Mouse (Mus musculus): ENCODE results near the gene Ndufs7. TPM values are rescaled to one million over a fixed set of nuclear protein-coding genes. Genes with fewer than 3 reads are reported as not detected.

Gene Ndufs7
- polyA plus RNA-seq, 1 experiment from 2014 or later = 319 TPM

DNA sequence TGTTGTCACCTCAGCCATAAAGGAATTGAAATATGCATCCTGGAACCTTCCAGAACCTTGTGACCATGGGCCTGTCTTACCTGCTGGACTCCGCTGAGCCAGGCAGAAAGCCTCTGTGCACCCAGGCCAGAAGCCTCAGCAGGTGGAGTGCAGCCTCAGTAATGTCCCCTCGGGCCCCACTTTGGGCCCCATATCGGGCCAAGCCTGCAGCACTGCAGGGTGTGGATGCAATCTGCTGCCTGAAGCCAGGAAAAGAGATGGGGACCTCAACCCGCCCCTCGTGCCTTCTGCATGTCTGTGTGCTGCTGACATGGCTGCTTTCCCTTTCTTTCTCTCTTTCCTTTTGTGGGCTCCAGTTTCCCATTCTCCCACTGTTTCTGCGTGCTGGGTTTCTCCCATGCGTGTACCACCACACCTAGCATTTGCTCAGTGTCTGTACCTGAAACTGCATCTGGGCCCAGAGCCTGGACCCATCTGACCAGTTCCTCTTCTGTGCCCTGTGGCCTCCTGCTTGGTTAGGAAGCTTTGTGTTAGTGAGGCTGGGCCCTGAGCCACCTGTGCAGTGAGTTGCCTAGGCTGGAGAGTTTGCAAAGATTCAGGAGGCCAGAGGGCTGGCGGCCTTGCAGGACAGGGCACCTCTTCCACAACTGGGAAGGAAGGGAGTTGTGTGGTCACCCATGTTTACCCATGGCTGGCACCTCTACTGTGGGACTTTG lies 23.1 kb downstream of the Ndufs7 start:
- Histone ChIP-seq H3K36me3 (ENCODE audit: insufficient read depth) (peaks cover 73% of the 10 kb centered on the region), H3K27ac (ENCODE audit: low read depth) (no peak overlapping the region), H3K9ac (no peak overlapping the region), H3K4me2 (no peak overlapping the region), H3K9me3 (ENCODE audit: low read depth, low read length) (no peaks in the 10 kb centered on the region), H3K4me3 (ENCODE audit: low read depth, low read length) (no peak overlapping the region), H3K4me1 (ENCODE audit: insufficient read depth) (peaks cover 3% of the 10 kb centered on the region; the same call in 1 of the 2 replicates), H3K27me3 (ENCODE audit: insufficient read depth, low read length) (no peaks in the 10 kb centered on the region)
- no peak for TF ChIP-seq CTCF (IDR thresholded peaks at IDR 0.05; ENCODE audit: low read depth)
- ATAC-seq (ENCODE audit: insufficient read depth) (no peak), DNase-seq (no peak)
- 90% methylated on average over 8 of the region's 8 CpGs for WGBS

DNA sequence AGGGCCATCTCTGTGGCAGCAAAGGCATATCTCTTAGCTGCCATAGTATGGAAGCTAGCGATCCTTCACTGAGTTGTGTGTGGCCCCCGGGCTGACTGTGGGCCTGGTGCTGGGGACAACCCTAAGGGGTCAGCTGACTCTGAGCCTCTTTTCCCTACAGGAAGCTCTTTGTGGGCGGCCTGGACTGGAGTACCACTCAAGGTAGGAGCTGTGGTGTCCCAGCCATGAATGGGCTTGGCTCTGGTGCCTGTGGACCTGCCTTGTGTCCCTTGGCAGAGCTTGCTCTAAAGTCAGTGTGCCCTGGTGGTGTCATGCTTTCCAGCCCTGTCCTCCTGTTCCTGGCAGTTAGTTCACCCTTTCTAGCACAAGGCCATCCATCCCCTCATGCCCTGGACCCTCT lies 24.9 kb downstream of the Ndufs7 start:
- Histone ChIP-seq H3K4me3 (ENCODE audit: low read depth, low read length) (no peak overlapping the region), H3K27me3 (ENCODE audit: insufficient read depth, low read length) (no peaks in the 10 kb centered on the region), H3K36me3 (ENCODE audit: insufficient read depth) (peaks cover 77% of the 10 kb centered on the region), H3K4me1 (ENCODE audit: insufficient read depth) (no peaks in the 10 kb centered on the region; the same call in 1 of the 2 replicates), H3K27ac (ENCODE audit: low read depth) (no peak overlapping the region), H3K9ac (no peak overlapping the region; the same call in 1 of the 2 replicates), H3K9me3 (ENCODE audit: low read depth, low read length) (no peaks in the 10 kb centered on the region), H3K4me2 (no peak overlapping the region)
- no peak for DNase-seq
- 82% methylated on average over 3 of the region's 3 CpGs for WGBS
- no peak for ATAC-seq (ENCODE audit: insufficient read depth)
- no peak for TF ChIP-seq CTCF (IDR thresholded peaks at IDR 0.05; ENCODE audit: low read depth)

DNA sequence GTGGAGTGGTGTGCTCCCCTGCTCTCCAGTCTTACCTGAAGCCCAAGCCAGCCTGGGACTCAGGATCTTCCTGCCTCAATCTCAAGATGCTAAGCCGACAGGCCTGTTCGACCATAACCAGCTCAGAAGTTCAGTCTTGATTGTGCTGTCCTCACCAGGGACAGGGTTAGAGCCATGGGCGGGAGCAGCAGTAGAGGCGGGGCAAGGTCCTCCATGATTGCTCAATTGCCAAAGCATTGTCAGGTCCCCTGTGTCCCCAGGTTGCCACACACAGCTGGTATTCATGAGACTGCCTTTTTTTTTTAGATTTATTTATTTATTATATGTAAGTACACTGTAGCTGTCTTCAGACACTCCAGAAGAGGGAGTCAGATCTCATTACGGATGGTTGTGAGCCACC lies 27.3 kb downstream of the Ndufs7 start:
- ATAC-seq (ENCODE audit: insufficient read depth) (no peak), DNase-seq (no peak)
- Histone ChIP-seq H3K4me3 (ENCODE audit: low read depth, low read length) (no peak overlapping the region), H3K27me3 (ENCODE audit: insufficient read depth, low read length) (no peaks in the 10 kb centered on the region), H3K4me1 (ENCODE audit: insufficient read depth) (no peaks in the 10 kb centered on the region), H3K4me2 (no peak overlapping the region), H3K9ac (no peak overlapping the region), H3K36me3 (ENCODE audit: insufficient read depth) (peaks cover 89% of the 10 kb centered on the region), H3K27ac (ENCODE audit: low read depth) (no peak overlapping the region), H3K9me3 (ENCODE audit: low read depth, low read length) (no peaks in the 10 kb centered on the region)
- 70% methylated on average over 5 of the region's 5 CpGs for WGBS
- TF ChIP-seq CTCF (IDR thresholded peaks at IDR 0.05; ENCODE audit: low read depth) = no peak

DNA sequence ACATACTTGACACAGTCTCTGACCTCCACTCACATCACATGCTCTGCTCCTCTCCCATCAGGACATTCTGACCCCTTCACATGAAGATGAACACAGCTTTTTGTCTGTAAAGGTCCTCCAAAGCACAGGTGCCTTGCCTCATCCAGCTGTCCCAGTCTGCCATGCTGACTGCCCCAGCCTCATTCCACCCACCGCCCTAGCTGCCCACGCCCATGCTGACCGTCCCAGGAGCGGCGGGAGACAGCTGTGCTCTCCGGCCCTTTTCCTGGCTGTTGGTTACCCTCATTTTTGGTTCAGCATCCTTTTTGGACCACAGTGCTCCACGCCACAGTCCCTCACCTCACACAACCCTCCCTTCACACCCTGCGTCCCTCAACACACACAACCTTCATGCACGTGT lies 29.5 kb downstream of the Ndufs7 start:
- 86% methylated on average over 9 of the region's 9 CpGs for WGBS
- no peak overlapping the region for H3K4me2 ChIP-seq
- no peak overlapping the region for H3K4me3 ChIP-seq (ENCODE audit: low read depth, low read length)
- ATAC-seq (ENCODE audit: insufficient read depth) (no peak), DNase-seq (no peak)
- no peaks in the 10 kb centered on the region for H3K27me3 ChIP-seq (ENCODE audit: insufficient read depth, low read length)
- no peaks in the 10 kb centered on the region for H3K4me1 ChIP-seq (ENCODE audit: insufficient read depth)
- no peak overlapping the region for H3K27ac ChIP-seq (ENCODE audit: low read depth)
- no peak for TF ChIP-seq CTCF (IDR thresholded peaks at IDR 0.05; ENCODE audit: low read depth)
- H3K9ac ChIP-seq = no peak overlapping the region
- H3K36me3 ChIP-seq (ENCODE audit: insufficient read depth) = peaks cover 100% of the 10 kb centered on the region
- no peaks in the 10 kb centered on the region for H3K9me3 ChIP-seq (ENCODE audit: low read depth, low read length)

DNA sequence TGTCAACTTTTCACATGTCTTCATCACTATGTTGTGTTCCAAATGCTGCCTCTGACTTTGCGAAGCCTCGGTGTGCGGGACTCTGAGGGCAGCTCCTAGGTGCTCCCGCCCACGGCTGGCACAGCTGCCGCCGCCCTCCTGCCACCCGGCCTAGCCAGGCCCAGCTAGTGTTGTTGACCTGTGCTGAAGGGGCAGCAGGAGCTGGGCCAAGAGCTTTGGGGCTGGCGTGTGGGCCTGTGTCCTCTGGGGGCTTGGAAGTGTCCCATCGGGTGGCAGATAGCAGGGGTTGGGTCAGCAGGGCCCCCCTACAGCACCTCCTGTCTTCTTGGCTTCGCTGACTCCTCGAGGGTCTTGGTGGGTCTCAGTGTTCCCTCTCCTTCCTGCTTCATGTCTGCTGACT lies 30.4 kb downstream of the Ndufs7 start:
- H3K4me1 ChIP-seq (ENCODE audit: insufficient read depth) = no peaks in the 10 kb centered on the region

DNA sequence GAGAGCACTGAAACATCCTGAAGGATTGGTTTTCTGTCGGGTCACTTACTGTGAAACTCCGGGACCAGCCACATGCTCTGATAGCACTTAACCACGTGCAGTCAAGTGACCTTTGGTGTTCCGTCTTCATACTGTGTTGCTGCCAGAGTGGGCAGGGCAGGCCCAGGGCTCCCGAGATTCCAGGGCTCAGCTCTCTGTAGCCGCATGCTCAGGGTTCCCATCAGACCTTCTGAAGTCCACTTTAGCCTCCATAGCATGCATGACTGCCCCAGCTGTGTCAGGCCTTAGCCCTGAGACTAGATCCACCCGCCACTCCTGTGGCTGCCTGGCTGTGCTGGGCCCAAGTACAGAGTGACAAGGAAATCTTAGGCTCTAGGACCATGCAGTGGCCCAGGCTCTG lies 32.4 kb downstream of the Ndufs7 start:
- 82% methylated on average over 7 of the region's 7 CpGs for WGBS
- no peaks in the 10 kb centered on the region for H3K9me3 ChIP-seq (ENCODE audit: low read depth, low read length)
- DNase-seq (no peak), ATAC-seq (ENCODE audit: insufficient read depth) (no peak)
- peaks cover 99% of the 10 kb centered on the region for H3K36me3 ChIP-seq (ENCODE audit: insufficient read depth)
- no peaks in the 10 kb centered on the region for H3K27me3 ChIP-seq (ENCODE audit: insufficient read depth, low read length)
- no peak overlapping the region for H3K27ac ChIP-seq (ENCODE audit: low read depth)
- TF ChIP-seq CTCF (IDR thresholded peaks at IDR 0.05; ENCODE audit: low read depth) = no peak
- no peak overlapping the region for H3K4me2 ChIP-seq
- no peak overlapping the region for H3K9ac ChIP-seq
- no peaks in the 10 kb centered on the region for H3K4me1 ChIP-seq (ENCODE audit: insufficient read depth)
- no peak overlapping the region for H3K4me3 ChIP-seq (ENCODE audit: low read depth, low read length)

More for the DNA sequence above, 30.4 kb downstream of the Ndufs7 start:
- Histone ChIP-seq H3K9ac (no peak overlapping the region), H3K27ac (ENCODE audit: low read depth) (no peak overlapping the region), H3K27me3 (ENCODE audit: insufficient read depth, low read length) (no peaks in the 10 kb centered on the region), H3K36me3 (ENCODE audit: insufficient read depth) (peaks cover 100% of the 10 kb centered on the region), H3K4me3 (ENCODE audit: low read depth, low read length) (no peak overlapping the region), H3K9me3 (ENCODE audit: low read depth, low read length) (no peaks in the 10 kb centered on the region), H3K4me2 (no peak overlapping the region)
- no peak for TF ChIP-seq CTCF (IDR thresholded peaks at IDR 0.05; ENCODE audit: low read depth)
- 89% methylated on average over 12 of the region's 12 CpGs for WGBS
- ATAC-seq (ENCODE audit: insufficient read depth) (no peak), DNase-seq (no peak)

DNA sequence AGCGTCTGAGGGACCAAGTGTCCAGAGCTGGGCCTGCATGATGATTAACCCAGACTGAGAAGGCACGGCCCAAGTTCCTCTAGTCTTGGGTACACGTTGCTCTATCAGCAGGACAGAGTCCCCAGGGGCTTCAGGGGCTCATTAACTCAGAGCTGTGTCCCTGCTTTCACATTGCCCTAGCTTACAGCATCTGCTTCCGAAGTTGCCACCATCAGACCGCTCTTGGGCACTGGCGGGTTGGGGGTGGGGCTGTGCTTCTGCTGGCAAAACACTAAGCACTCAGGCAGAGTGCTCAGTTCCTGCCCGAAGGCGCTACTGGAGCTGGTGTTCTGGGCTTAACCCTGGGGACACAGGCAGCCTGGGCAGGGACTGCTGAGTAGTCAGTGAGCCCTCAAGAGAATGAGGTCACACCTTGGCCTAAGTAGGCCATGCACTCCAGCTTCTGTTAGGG lies 33.0 kb downstream of the Ndufs7 start:
- no peak for DNase-seq
- Histone ChIP-seq H3K36me3 (ENCODE audit: insufficient read depth) (peaks cover 99% of the 10 kb centered on the region), H3K4me2 (no peak overlapping the region), H3K9me3 (ENCODE audit: low read depth, low read length) (no peaks in the 10 kb centered on the region), H3K9ac (no peak overlapping the region), H3K4me1 (ENCODE audit: insufficient read depth) (no peaks in the 10 kb centered on the region), H3K27ac (ENCODE audit: low read depth) (peak overlapping the region; percentile 9; the same call in 1 of the 2 replicates), H3K4me3 (ENCODE audit: low read depth, low read length) (no peak overlapping the region), H3K27me3 (ENCODE audit: insufficient read depth, low read length) (no peaks in the 10 kb centered on the region)
- 68% methylated on average over 8 of the region's 8 CpGs for WGBS
- peak; percentile 21; the same call in 1 of the 2 replicates for ATAC-seq (ENCODE audit: insufficient read depth)
- no peak for TF ChIP-seq CTCF (IDR thresholded peaks at IDR 0.05; ENCODE audit: low read depth)

Measured in lung, embryonic 14.5 days (tissue).